Mouse (Mus musculus) kidney, postnatal 10 days (tissue): ENCODE results near the gene Kif18b.
A peak's percentile ranks its signal among the peaks of the same experiment; 100 is the strongest.

Source experiments
- DNase-seq: peaks from one replicate; pipeline ENCODE4 v3.0.0; 2021; ENCODE audit warnings: mixed read lengths

Kif18b gene

DNA sequence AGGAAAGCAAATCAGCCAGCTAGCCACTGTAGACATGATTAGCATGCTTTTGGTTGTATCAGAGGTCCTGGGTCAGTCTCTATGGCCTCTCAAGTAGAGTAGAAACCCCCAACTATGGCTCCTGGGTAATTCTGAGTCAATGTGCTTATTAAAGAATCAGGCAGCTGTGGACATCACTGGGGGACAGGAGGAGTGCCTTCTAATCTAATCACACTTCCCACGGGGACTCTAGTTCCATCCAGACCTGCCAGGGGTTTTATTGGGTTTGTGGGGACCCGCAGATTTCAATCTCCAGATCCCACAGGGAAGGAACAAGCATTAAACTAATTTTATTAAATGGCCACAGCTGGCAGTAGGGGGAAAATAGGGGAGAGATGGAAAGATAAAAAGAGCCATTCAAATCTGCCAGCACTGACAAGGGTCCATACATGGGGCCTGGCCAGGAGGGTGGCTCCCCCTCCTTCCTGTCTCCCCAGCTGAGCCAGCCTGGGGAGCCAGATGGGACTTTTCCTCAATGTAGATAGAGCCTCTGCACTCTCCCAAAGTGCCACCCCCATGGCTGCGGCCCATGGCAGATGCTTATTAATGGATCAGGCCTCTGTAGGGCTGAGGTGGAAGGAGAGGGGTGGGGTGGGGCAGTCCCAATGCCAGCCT lies 12.7 kb upstream of the Kif18b start:
- DNase-seq: no peak

- no peak for DNase-seq
Observed at GRCm38 (mm10) chr11:102936272-102936671, 11.3 kb upstream of the Kif18b start.

- DNase-seq: no peak
Observed at GRCm38 (mm10) chr11:102930672-102931071, 5.7 kb upstream of the Kif18b start.

- DNase-seq: peak; percentile 58
Observed at GRCm38 (mm10) chr11:102925351-102925717, 410 bp upstream of the Kif18b start.

- DNase-seq: no peak
Observed at GRCm38 (mm10) chr11:102921491-102921890, 3.4 kb downstream of the Kif18b start.

DNA sequence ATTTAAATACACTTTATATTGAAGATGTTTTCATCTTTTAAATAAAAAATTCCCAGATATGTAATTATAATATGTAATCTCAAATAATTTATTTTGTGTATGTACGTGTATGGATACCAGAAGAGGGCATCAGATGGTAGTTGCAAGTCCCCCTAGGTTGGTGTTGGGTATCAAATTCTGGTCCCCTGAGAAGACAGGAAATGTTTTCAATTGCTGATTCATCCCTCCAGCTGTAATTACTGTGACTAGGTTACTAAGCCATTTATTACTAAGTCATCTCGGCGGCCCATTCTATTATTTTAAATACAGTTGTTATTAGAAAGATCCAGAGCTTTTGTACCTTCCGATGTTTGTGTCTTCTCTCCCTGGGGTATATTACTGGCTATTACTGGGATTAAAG lies 6.8 kb downstream of the Kif18b start:
- DNase-seq: no peak

- no peak for DNase-seq
Observed at GRCm38 (mm10) chr11:102915380-102915779, 9.5 kb downstream of the Kif18b start.

- no peak for DNase-seq
Observed at GRCm38 (mm10) chr11:102911376-102911775, 13.5 kb downstream of the Kif18b start.

DNA sequence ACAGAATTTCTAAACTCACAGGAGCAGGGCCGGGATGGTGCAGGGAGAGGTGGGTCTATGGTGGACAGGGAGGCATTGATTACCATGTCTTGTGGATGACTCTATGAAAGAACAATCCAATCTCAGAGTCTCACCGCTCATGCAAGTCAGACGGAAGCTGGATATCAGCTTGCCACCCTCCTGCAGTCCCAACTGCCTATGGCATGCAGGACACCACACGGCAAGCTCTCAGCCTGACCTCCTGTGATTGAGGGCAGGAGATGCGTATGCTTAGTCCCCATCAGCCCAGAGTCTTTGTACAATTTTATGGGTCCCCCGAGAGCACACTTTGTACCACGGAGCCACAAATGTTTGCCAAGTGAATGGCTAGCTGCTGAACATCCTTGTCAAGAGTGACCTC lies 21.3 kb downstream of the Kif18b start:
- peak; percentile 2 for DNase-seq

GRCm38 (mm10) chr11:102902107-102902506 lies 22.8 kb downstream of the Kif18b start:
- DNase-seq: no peak

GRCm38 (mm10) chr11:102901199-102901598 lies 23.7 kb downstream of the Kif18b start:
- no peak for DNase-seq

GRCm38 (mm10) chr11:102900763-102901162 lies 24.2 kb downstream of the Kif18b start, which contains the start of gene Gfap:
TSS of gene Gfap (minus strand) at chr11:102900912.
- peak; percentile 91 for DNase-seq

- no peak for DNase-seq
Observed at GRCm38 (mm10) chr11:102898408-102898807, 26.5 kb downstream of the Kif18b start.

DNA sequence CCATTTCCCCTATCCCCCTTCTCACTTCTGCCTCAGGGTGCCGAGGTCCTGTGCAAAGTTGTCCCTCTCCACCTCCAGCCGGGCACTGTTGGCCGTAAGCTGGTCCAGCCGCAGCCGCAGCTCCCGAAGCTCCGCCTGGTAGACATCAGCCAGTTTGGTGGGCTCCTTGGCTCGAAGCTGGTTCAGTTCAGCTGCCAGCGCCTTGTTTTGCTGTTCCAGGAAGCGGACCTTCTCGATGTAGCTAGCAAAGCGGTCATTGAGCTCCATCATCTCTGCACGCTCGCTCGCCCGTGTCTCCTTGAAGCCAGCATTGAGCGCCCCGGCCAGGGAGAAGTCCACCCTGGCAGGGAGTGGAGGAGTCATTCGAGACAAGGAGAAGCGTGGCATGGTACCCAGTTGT lies 28.3 kb downstream of the Kif18b start:
- no peak for DNase-seq

- DNase-seq: no peak
Observed at GRCm38 (mm10) chr11:102895779-102896178, 29.1 kb downstream of the Kif18b start.

- DNase-seq: no peak
Observed at GRCm38 (mm10) chr11:102894716-102895115, 30.2 kb downstream of the Kif18b start.

- peak; percentile 84 for DNase-seq
Observed at GRCm38 (mm10) chr11:102893015-102893651, 31.8 kb downstream of the Kif18b start.

DNA sequence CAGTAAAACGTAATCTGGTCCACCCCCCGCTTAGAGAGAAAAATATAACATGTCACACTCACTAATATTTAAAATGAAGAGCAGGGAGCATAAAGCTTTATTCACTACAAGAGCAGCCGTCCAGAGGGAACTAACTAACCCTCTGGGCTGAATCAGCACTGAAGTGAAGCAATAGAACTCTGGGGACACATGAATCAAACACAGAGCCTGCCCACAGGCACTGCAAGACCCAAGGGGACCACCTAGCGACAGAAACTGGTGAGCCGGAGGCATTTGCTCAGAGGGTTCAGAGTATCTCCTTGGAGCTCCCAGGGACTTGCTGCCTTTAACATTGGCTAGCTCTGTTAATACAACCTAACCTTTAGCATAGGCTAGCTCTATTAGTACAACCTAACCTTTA lies 34.8 kb downstream of the Kif18b start:
- no peak for DNase-seq

DNA sequence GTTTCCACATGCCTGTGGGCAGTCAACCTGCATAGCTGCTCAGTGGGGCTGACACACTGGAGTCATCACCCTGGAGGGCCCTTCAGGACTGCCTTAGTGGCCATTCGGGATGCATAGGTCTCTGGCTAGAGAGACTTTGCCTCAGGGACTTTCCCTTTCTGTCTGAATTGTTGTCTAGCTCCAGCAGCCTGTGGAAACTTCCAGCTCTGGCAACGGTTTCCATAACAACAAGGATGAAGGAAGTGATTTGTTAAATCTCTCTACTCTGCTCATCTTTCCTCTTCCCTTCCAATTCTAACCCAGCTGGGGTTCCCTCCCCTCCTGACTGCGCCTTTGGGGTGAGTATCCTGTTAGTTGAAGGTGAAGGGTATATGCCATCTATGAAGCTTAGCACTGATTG lies 36.8 kb downstream of the Kif18b start:
- no peak for DNase-seq

GRCm38 (mm10) chr11:102887433-102887832 lies 37.5 kb downstream of the Kif18b start:
- no peak for DNase-seq

GRCm38 (mm10) chr11:102884616-102885219 lies 40.2 kb downstream of the Kif18b start, which contains the start of gene Fam187a:
TSS of gene Fam187a (plus strand) at chr11:102885169.
- DNase-seq: no peak

DNA sequence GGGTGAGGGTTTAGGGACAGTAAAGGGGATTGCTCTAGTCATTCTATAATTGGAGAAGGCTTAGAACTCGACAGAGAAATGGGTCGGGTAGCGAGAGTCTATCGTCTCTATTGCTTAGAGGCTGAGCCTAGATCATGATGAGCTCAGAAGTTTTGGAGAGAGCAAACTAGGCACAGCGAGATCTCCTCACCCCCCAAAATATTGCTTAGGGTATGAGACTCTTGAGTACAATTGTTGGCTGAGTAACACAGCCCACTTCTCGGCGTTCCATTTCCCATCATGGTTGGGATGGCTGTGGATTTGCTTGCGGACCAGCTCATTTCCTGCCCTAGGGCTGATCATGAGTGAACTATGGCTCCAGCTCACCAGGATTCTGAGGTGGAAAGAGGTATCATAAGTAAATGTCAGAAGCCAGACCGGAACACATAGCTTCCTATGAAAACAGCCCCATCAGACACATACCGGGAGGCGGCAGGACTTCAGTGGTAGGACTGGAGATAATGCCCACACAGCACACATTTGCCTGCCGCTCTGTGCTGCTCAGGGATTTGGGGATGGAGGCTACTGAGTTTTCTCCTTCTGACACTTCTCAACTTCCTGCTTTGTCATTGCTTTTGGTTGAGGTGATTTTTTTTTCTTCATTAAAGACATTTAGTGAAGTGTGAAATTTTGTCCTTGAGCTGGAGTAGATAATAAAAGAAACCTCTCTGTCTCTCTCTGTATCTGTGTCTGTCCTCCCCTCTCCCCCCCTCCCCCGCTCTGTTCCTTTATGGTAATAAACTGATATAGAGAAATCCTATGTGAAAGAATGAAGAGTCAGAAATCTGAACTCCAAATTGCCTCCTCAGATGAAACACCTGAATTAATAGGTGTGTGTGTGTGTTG lies 43.4 kb downstream of the Kif18b start:
- no peak for DNase-seq
